Mouse (Mus musculus) kidney, embryonic 15.5 days (tissue): Measurements from ENCODE around the gene Il1r1. TPM values are rescaled to one million over a fixed set of nuclear protein-coding genes. Genes with fewer than 3 reads are reported as not detected.

Experiments
- ATAC-seq: fragments of 200-750 bp; cut with Nextera tagmentation; replicated peaks from 2 replicates; pipeline ENCODE4 v1.8.0; 2017; ENCODE audit warnings: moderate TSS enrichment; ENCODE audit not compliant: low FRiP score
- H3K27ac ChIP-seq: fragments of 300-500 bp; sonication (generic); 2 replicates; pipeline ENCODE4 v1.5.1; 2015; ENCODE audit warnings: mild to moderate bottlenecking, inconsistent platforms
- H3K27me3 ChIP-seq: fragments of 300-500 bp; sonication (generic); 2 replicates; pipeline ENCODE4 v1.6.1; 2015; ENCODE audit warnings: inconsistent platforms
- H3K36me3 ChIP-seq: fragments of 300-500 bp; sonication (generic); 2 replicates; pipeline ENCODE4 v1.6.1; 2015; ENCODE audit warnings: inconsistent platforms
- H3K4me1 ChIP-seq: fragments of 300-500 bp; sonication (generic); 2 replicates; pipeline ENCODE4 v1.6.1; 2015; ENCODE audit warnings: inconsistent platforms
- H3K4me2 ChIP-seq: fragments of 300-500 bp; sonication (generic); 2 replicates; pipeline ENCODE4 v1.6.1; 2015; ENCODE audit warnings: moderate library complexity, mild to moderate bottlenecking, inconsistent platforms
- H3K4me3 ChIP-seq: fragments of 300-500 bp; sonication (generic); replicated peaks from 2 replicates; pipeline ENCODE4 v1.5.1; 2015; ENCODE audit warnings: mild to moderate bottlenecking, inconsistent platforms
- H3K9ac ChIP-seq: fragments of 300-500 bp; sonication (generic); 2 replicates; pipeline ENCODE4 v1.6.1; 2015; ENCODE audit warnings: mild to moderate bottlenecking, inconsistent platforms
- H3K9me3 ChIP-seq: fragments of 300-500 bp; sonication (generic); replicated peaks from 2 replicates; pipeline ENCODE4 v1.6.1; 2016; ENCODE audit warnings: inconsistent platforms
- WGBS: fragments of 180-500 bp; shearing (Covaris S2); methylation state at CpG from one replicate; pipeline ENCODE4 v1.1.7; 2015; ENCODE audit warnings: mixed read lengths; 5-methylcytosine and 5-hydroxymethylcytosine counted together
- polyA plus RNA-seq: library from polyadenylated mRNA; unstranded; fragments of >200 nt; fragmentation: Nextera tagmentation; extraction: Ambion mirVana; gene quantifications from 2 replicates; pipeline ENCODE4 v1.2.1, GENCODE M21; 2015

Il1r1 gene
- polyA plus RNA-seq = 4.6 and 5.0 TPM in 2 replicates

DNA sequence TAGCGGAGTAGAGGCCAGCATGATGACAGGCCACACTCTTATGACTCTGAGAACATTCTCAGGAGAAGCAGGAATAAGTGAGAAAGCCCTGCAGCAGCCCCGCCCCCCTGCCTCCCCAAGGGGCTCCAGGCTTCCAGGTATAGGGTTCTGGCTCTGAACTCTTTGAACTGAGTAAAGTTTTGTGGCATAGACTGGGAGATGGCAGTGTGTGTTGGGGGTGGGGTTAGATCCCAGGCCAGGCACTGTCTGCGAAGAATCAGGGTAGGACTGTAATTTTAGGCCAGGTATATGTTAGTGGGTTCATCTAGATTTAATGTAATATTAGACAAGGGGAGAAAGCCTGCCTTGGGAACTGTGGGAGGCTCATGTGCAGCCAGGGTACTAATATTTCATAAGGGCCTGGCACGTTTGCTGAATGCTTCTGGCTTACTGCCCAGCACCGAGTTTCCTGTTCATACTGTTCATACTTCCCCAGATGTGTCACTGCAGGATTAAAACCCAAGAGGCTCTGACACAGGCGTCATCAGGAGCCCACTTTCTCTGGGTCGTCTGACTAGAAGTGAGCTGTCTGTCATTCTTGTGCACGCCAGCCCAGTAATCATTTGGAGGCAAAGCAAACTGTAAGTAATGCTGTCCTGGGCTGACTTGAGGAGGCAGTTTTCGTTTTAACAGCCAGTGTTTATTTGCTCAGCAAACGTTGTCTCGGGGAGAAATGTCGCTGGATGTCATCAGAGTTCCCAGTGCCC is at the start of gene Il1r1:
Gene Il1r1, plus strand, starts transcription at position 542 of the 746 bp plus-strand sequence.
- Histone ChIP-seq H3K9ac (no peak within 1 kb of the TSS), H3K27me3 (no peaks in the 10 kb centered on the region), H3K27ac (peak within 1 kb of the TSS; percentile 37), H3K9me3 (no peaks in the 10 kb centered on the region), H3K4me3 (peak within 1 kb of the TSS; percentile 9; the same call in 1 of the 2 replicates), H3K4me1 (peaks cover 28% of the 10 kb centered on the region), H3K4me2 (peak within 1 kb of the TSS; percentile 37), H3K36me3 (no peaks in the 10 kb centered on the region)
- peak; percentile 43; the same call in 1 of the 2 replicates for ATAC-seq
- 25% methylated on average over 12 of the region's 12 CpGs for WGBS

DNA sequence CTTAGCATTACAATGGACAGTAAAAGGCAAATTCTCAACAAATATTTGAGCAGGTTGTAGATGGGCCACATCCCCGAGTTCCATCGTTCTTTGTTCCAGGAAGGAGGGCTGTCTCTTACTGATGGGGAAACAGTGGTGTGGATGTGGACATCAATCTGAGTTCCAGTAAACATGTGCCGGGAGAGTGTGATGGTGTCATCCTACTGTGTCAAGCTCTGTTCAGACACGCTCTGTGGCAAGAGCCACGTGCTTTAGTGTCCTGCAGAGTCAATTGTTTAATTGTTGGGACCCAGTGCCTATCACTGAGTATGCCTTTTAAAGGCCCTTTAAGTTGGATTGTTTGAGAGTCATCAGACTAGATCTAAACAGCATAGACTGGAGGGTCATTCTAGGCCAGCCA is 49.8 kb upstream of the Il1r1 start:
- no peak overlapping the region for H3K4me2 ChIP-seq
- no peaks in the 10 kb centered on the region for H3K9me3 ChIP-seq
- H3K9ac ChIP-seq = no peak overlapping the region
- H3K4me1 ChIP-seq = 0 out of 2 replicates have a peak, but pooled peaks cover 11% of the 10 kb centered on the region
- no peak for ATAC-seq
- H3K36me3 ChIP-seq = no peaks in the 10 kb centered on the region
- no peak overlapping the region for H3K27ac ChIP-seq
- WGBS = 92% methylated on average over 5 of the region's 5 CpGs
- H3K4me3 ChIP-seq = no peak overlapping the region
- no peaks in the 10 kb centered on the region for H3K27me3 ChIP-seq

DNA sequence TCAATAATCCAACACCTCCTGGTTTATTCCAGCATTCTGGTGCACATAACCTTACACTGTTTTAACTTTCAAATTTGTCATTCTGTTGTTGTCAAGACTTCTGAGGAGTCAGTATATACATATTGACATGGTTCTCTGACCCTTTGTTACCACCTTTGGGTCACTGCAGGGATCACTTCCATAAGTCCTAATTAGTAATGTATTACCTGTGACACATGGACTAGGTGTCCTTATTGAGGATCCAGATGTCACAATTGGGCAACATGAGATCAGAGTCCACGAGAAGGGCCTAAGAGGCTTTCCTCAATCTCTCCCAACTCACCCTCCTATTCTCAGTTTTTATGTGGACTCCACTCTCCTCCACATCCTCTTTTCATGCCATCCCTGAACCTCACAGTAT is 49.1 kb upstream of the Il1r1 start:
- Histone ChIP-seq H3K27ac (no peak overlapping the region), H3K4me2 (no peak overlapping the region), H3K36me3 (no peaks in the 10 kb centered on the region), H3K27me3 (no peaks in the 10 kb centered on the region), H3K9ac (no peak overlapping the region), H3K4me3 (no peak overlapping the region), H3K4me1 (0 out of 2 replicates have a peak, but pooled peaks cover 11% of the 10 kb centered on the region), H3K9me3 (no peaks in the 10 kb centered on the region)
- no peak for ATAC-seq
- 97% methylated on average over 1 of the region's 1 CpGs for WGBS

DNA sequence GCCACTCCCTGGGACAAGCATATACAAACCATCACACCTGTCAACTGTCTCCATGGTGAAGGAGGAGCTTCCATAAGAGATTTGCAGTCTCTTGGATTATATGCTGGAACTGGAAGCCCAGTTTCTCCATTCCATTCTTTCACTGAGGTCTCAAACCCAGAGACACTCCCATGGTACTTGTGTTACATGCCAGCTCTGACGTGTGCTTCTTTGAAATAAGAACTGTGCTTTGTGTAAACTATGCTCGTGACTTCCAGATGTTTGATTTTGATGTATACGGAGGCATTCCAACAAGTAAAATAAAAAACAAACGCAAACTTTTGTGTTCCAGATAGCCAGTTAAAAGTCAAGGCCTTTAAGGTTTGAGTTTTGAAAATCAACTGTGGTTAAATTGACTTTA is 45.8 kb upstream of the Il1r1 start:
- no peaks in the 10 kb centered on the region for H3K36me3 ChIP-seq
- H3K4me1 ChIP-seq = 0 out of 2 replicates have a peak, but pooled peaks cover 3% of the 10 kb centered on the region
- no peak overlapping the region for H3K9ac ChIP-seq
- ATAC-seq = no peak
- no peaks in the 10 kb centered on the region for H3K27me3 ChIP-seq
- H3K4me3 ChIP-seq = no peak overlapping the region
- no peaks in the 10 kb centered on the region for H3K9me3 ChIP-seq
- H3K4me2 ChIP-seq = no peak overlapping the region
- no peak overlapping the region for H3K27ac ChIP-seq
- WGBS = 57% methylated on average over 4 of the region's 4 CpGs

DNA sequence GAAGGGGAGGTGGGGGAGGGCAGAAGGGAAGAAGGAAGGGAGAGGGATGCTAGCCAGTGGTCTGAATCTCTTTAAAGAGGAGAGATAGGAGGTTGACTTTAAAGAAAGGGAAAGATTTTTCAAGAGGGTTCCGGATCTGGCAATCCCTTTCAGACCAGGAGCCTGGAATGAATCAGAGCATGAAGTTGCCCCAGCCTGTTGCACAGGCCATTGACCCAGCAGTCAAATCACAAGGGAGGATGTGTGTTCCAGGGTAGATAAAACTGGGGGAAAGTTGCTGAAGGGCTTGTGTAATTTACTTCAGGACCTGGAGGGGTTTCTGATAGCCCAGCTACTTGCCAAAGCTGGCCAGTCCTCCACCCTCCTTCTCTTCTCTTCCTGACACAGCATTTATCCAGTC is 45.4 kb upstream of the Il1r1 start:
- Histone ChIP-seq H3K4me1 (0 out of 2 replicates have a peak, but pooled peaks cover 3% of the 10 kb centered on the region), H3K4me3 (no peak overlapping the region), H3K27me3 (no peaks in the 10 kb centered on the region), H3K27ac (no peak overlapping the region), H3K36me3 (no peaks in the 10 kb centered on the region), H3K9ac (no peak overlapping the region), H3K4me2 (no peak overlapping the region), H3K9me3 (no peaks in the 10 kb centered on the region)
- no peak for ATAC-seq
- 32% methylated on average over 1 of the region's 1 CpGs for WGBS

DNA sequence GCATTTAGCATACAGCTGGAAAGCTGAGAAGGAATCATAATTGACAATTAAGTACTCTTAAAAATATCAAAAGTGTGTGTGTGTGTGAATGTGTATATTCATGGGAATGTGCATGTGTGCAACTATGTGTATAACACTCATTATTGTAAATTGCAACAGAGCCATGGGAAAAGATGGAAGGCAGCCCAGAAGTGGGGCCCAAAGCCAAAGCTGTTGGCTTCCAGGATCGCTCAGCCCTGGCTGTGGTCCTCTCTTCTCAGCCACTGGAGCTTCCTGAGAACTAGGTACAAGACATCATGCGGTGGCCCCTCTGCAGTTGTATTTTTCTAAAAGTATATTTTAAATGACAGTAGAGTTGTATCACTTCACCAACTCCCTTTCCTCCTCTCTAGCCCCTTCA is 44.0 kb upstream of the Il1r1 start:
- Histone ChIP-seq H3K9me3 (no peaks in the 10 kb centered on the region), H3K36me3 (no peaks in the 10 kb centered on the region), H3K9ac (no peak overlapping the region), H3K4me3 (no peak overlapping the region), H3K4me2 (no peak overlapping the region), H3K27me3 (no peaks in the 10 kb centered on the region), H3K4me1 (0 out of 2 replicates have a peak, but pooled peaks cover 3% of the 10 kb centered on the region), H3K27ac (no peak overlapping the region)
- ATAC-seq = no peak
- WGBS = 75% methylated on average over 2 of the region's 2 CpGs

DNA sequence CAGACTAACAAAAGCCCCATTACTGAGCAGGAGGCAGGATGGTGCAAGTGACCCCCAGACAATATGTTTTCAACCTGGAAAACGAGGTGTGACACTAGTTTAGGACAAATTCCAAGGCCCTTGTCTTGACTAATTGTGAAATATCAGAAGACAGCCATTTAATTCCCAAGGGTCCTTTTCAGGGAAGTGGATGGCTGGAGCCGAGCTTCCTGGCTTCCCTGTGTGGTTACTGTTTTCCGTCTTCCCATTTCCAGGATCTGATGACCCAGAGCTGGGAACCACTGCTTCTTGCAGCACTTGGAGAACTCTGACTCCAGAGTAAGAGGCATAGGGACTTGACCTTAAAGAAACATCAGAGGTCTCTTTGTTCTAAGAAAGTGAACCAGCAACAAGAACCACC is 43.2 kb upstream of the Il1r1 start:
- H3K9ac ChIP-seq = no peak overlapping the region
- H3K4me3 ChIP-seq = no peak overlapping the region
- 45% methylated on average over 3 of the region's 3 CpGs for WGBS
- no peaks in the 10 kb centered on the region for H3K36me3 ChIP-seq
- no peak for ATAC-seq
- no peaks in the 10 kb centered on the region for H3K27me3 ChIP-seq
- H3K9me3 ChIP-seq = no peaks in the 10 kb centered on the region
- 0 out of 2 replicates have a peak, but pooled peaks cover 3% of the 10 kb centered on the region for H3K4me1 ChIP-seq
- H3K27ac ChIP-seq = no peak overlapping the region
- H3K4me2 ChIP-seq = no peak overlapping the region

DNA sequence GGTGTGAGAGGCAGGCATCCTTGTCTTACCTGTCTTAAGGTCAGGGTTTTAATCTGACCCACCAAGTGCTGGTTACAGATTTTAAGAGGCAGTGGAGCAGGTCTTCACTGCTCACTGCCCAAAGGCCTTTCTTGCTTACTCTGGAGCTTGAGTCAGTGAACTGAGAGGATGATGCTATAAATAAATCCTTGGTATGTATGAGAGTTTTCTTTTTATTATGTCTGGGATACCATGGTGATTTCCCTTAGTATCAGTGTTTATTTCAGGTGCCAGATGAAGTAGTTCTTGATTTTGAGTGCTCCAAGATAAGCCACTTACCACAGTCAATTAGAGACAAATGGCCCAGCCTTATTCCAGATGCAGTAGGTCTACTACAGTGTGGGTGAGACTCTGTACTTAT is 41.5 kb upstream of the Il1r1 start:
- no peaks in the 10 kb centered on the region for H3K36me3 ChIP-seq
- no peak overlapping the region for H3K4me2 ChIP-seq
- H3K27me3 ChIP-seq = no peaks in the 10 kb centered on the region
- H3K27ac ChIP-seq = no peak overlapping the region
- H3K9me3 ChIP-seq = no peaks in the 10 kb centered on the region
- H3K4me3 ChIP-seq = no peak overlapping the region
- H3K4me1 ChIP-seq = 0 out of 2 replicates have a peak, but pooled peaks cover 3% of the 10 kb centered on the region
- H3K9ac ChIP-seq = no peak overlapping the region
- no peak for ATAC-seq

DNA sequence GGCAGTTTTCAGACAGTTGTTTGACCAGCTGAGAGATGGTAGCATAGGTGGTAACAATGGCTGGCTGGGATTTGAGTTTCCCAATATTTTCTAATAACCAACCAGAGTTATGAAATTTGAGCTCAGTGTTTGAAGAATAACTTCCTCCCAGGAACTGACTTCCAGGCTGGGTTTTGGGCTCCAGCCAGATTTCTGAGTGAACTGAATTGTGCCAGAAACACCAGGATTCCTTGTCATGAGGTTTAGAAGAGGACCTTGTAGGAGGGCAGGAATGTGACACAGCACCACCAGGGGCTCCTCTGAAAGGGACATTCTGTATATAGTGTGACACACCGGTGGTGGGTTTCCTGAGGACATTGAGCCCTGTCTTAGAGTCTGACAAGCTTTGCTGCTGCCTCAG is 36.9 kb upstream of the Il1r1 start:
- no peaks in the 10 kb centered on the region for H3K9me3 ChIP-seq
- H3K27ac ChIP-seq = no peak overlapping the region
- WGBS = 74% methylated on average over 1 of the region's 1 CpGs
- H3K4me2 ChIP-seq = no peak overlapping the region
- no peak for ATAC-seq
- no peaks in the 10 kb centered on the region for H3K36me3 ChIP-seq
- H3K4me3 ChIP-seq = no peak overlapping the region
- no peaks in the 10 kb centered on the region for H3K4me1 ChIP-seq
- H3K9ac ChIP-seq = no peak overlapping the region
- H3K27me3 ChIP-seq = no peaks in the 10 kb centered on the region

DNA sequence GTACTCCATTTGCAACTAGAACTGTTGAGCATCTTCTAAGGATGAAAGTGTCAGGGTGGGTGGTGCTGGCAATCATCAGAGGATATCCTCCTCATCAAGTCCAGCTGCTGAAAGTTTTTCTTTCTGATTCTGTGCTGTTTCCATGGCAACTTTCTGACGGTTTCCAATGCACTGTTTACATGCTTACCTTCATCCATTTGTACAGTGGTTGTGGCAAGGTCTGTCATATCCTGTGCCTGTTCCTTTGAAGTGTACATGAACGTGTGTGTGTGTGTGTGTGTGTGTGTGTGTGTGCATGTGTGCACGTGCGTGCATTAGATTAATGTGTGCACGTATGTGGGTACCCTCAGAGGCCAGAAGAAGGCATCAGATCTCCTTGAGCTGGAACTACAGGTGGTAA is 34.9 kb upstream of the Il1r1 start:
- no peaks in the 10 kb centered on the region for H3K36me3 ChIP-seq
- H3K4me1 ChIP-seq = no peaks in the 10 kb centered on the region
- 80% methylated on average over 5 of the region's 5 CpGs for WGBS
- H3K4me3 ChIP-seq = no peak overlapping the region
- H3K4me2 ChIP-seq = no peak overlapping the region
- H3K9me3 ChIP-seq = no peaks in the 10 kb centered on the region
- no peaks in the 10 kb centered on the region for H3K27me3 ChIP-seq
- H3K9ac ChIP-seq = no peak overlapping the region
- H3K27ac ChIP-seq = no peak overlapping the region
- ATAC-seq = no peak

DNA sequence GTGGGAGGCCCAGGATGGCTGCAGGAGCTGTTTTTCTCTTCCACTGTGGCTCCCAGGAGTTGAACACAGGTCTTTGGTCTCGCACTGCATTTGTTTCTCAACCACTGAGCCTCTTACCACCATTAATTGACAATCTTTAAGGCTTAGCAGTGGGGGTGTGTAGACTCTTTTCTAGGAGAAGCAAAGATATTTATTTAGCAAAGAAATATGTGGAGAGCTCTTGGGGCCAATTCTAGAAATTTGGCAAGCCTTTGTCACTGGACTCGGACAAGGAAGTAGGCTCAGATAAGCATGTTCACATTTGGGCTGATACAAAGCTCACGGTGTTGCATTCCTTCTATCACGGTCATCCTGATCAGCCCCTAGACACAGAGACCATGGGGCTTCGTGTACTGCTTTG is 34.0 kb upstream of the Il1r1 start:
- Histone ChIP-seq H3K4me1 (no peaks in the 10 kb centered on the region), H3K36me3 (no peaks in the 10 kb centered on the region), H3K4me3 (no peak overlapping the region), H3K4me2 (no peak overlapping the region), H3K27ac (no peak overlapping the region), H3K9me3 (no peaks in the 10 kb centered on the region), H3K9ac (no peak overlapping the region), H3K27me3 (no peaks in the 10 kb centered on the region)
- ATAC-seq = no peak
- WGBS = 78% methylated on average over 5 of the region's 5 CpGs

DNA sequence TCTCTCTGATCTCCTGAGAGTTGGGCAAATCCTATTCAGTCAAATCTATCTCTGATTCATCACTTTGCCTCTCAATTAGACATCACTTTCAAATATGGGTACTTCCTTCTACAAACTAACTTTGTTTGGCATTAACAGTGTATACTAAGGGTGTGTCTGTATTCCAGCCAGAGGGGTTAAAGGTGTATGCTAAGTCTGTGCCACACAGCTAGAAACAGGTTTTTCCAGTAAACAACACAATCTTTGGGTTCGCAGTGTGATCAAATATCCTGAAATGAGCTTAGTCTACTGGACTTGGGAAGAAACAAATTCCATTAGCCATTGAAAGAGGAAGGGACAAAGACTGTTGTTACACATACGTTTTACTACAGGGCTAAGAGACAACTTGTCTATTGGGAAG is 30.6 kb upstream of the Il1r1 start:
- H3K36me3 ChIP-seq = no peaks in the 10 kb centered on the region
- H3K4me3 ChIP-seq = no peak overlapping the region
- H3K4me2 ChIP-seq = no peak overlapping the region
- no peak for ATAC-seq
- H3K9me3 ChIP-seq = no peaks in the 10 kb centered on the region
- no peak overlapping the region for H3K27ac ChIP-seq
- H3K4me1 ChIP-seq = no peaks in the 10 kb centered on the region
- H3K9ac ChIP-seq = no peak overlapping the region
- no peaks in the 10 kb centered on the region for H3K27me3 ChIP-seq
- 83% methylated on average over 2 of the region's 2 CpGs for WGBS
